Mouse (Mus musculus) hindbrain, embryonic 15.5 days (tissue): Measurements from ENCODE around the gene Zfp575. TPM values are rescaled to one million over a fixed set of nuclear protein-coding genes. Genes with fewer than 3 reads are reported as not detected.

Experiments
- ATAC-seq: fragments of 200-750 bp; cut with Nextera tagmentation; 2 replicates; pipeline ENCODE4 v1.8.0; 2017; ENCODE audit warnings: low read depth, moderate number of reproducible peaks, moderate TSS enrichment; ENCODE audit not compliant: low FRiP score
- H3K27ac ChIP-seq: fragments of 300-500 bp; sonication (generic); replicated peaks from 2 replicates; pipeline ENCODE4 v1.5.1; 2015; ENCODE audit warnings: mild to moderate bottlenecking, inconsistent platforms
- H3K27me3 ChIP-seq: fragments of 300-500 bp; sonication (generic); 2 replicates; pipeline ENCODE4 v1.6.1; 2015; ENCODE audit warnings: control low read depth, inconsistent platforms
- H3K36me3 ChIP-seq: fragments of 300-500 bp; sonication (generic); 2 replicates; pipeline ENCODE4 v1.6.1; 2015; ENCODE audit warnings: control low read depth, inconsistent platforms
- H3K4me1 ChIP-seq: fragments of 300-500 bp; sonication (generic); replicated peaks from 2 replicates; pipeline ENCODE4 v1.6.1; 2015; ENCODE audit warnings: control low read depth, inconsistent platforms
- H3K4me2 ChIP-seq: fragments of 300-500 bp; sonication (generic); 2 replicates; pipeline ENCODE4 v1.6.1; 2015; ENCODE audit warnings: moderate library complexity, mild to moderate bottlenecking, inconsistent platforms
- H3K4me3 ChIP-seq: fragments of 300-500 bp; sonication (generic); 2 replicates; pipeline ENCODE4 v1.5.1; 2015; ENCODE audit warnings: mild to moderate bottlenecking, inconsistent platforms
- H3K9ac ChIP-seq: fragments of 300-500 bp; sonication (generic); 2 replicates; pipeline ENCODE4 v1.6.1; 2015; ENCODE audit warnings: inconsistent platforms
- H3K9me3 ChIP-seq: fragments of 300-500 bp; sonication (generic); 2 replicates; pipeline ENCODE4 v1.6.1; 2016; ENCODE audit warnings: control low read depth, inconsistent platforms
- WGBS: fragments of 180-500 bp; shearing (Covaris S2); methylation state at CpG from one replicate; pipeline ENCODE4 v1.1.7; 2015; 5-methylcytosine and 5-hydroxymethylcytosine counted together
- polyA plus RNA-seq: library from polyadenylated mRNA; unstranded; fragments of >200 nt; fragmentation: Nextera tagmentation; extraction: Ambion mirVana; gene quantifications from 2 replicates; pipeline ENCODE4 v1.2.1, GENCODE M21; 2015

Gene Zfp575
- polyA plus RNA-seq, 1 experiment from 2014 or later: 19.7 TPM

DNA sequence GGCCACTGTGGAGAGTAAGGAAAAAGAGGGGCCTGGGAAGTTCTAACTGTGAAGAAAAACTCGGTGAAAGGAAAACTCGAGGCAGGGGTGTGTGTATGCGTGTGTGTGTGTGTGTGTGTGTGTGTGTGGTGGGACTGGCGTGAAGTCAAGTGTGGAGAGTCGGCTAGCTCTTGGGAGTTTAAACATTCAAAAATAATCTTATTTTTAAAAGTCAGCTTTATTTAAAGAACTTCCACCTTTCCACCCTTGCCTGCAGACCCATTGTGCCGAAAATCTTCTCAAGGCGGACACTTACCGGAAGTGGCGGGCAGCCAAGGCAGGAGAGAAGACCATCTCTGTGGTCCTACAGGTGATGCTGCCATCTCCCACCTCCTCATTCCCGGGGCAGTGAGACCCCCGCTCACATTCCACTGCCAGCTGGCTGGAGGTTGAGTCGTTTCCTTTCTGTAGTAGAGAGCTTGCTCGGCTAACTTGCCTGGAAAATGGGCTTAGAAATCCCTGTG is 39.9 kb downstream of the Zfp575 start:
- Histone ChIP-seq H3K27ac (no peak overlapping the region), H3K9me3 (no peaks in the 10 kb centered on the region), H3K27me3 (no peaks in the 10 kb centered on the region), H3K4me1 (peaks cover 17% of the 10 kb centered on the region), H3K4me3 (peak overlapping the region; percentile 75), H3K36me3 (peaks cover 8% of the 10 kb centered on the region), H3K4me2 (peak overlapping the region; percentile 64), H3K9ac (peak overlapping the region; percentile 88)
- WGBS: 27% methylated on average over 13 of the region's 13 CpGs
- ATAC-seq: no peak

GRCm38 (mm10) chr7:24546634-24547389 is 40.6 kb downstream of the Zfp575 start:
- Histone ChIP-seq H3K9me3 (no peaks in the 10 kb centered on the region), H3K4me1 (peaks cover 17% of the 10 kb centered on the region), H3K36me3 (0 out of 2 replicates have a peak, but pooled peaks cover 3% of the 10 kb centered on the region), H3K4me2 (peak overlapping the region; percentile 64), H3K27ac (peak overlapping the region; percentile 72), H3K9ac (peak overlapping the region; percentile 88), H3K27me3 (no peaks in the 10 kb centered on the region), H3K4me3 (peak overlapping the region; percentile 75)
- under 1% methylated on average over 57 of the region's 57 CpGs for WGBS
- ATAC-seq: peak; percentile 97

- H3K27ac ChIP-seq: peak within 1 kb of the TSS; percentile 72
- no peaks in the 10 kb centered on the region for H3K27me3 ChIP-seq
- WGBS: 40% methylated on average over 13 of the region's 13 CpGs
- peaks cover 17% of the 10 kb centered on the region for H3K4me1 ChIP-seq
- peak within 1 kb of the TSS; percentile 75 for H3K4me3 ChIP-seq
- H3K9me3 ChIP-seq: no peaks in the 10 kb centered on the region
- H3K9ac ChIP-seq: peak within 1 kb of the TSS; percentile 88
- peak; percentile 1; the same call in 1 of the 2 replicates for ATAC-seq
- peak within 1 kb of the TSS; percentile 64 for H3K4me2 ChIP-seq
- 0 out of 2 replicates have a peak, but pooled peaks cover 3% of the 10 kb centered on the region for H3K36me3 ChIP-seq
Observed at GRCm38 (mm10) chr7:24546068-24546614, 41.3 kb downstream of the Zfp575 start, which contains the start of the genes Pinlyp and Xrcc1. TSS of gene Pinlyp (minus strand) at chr7:24546118. TSS of gene Xrcc1 (plus strand) at chr7:24546289.

DNA sequence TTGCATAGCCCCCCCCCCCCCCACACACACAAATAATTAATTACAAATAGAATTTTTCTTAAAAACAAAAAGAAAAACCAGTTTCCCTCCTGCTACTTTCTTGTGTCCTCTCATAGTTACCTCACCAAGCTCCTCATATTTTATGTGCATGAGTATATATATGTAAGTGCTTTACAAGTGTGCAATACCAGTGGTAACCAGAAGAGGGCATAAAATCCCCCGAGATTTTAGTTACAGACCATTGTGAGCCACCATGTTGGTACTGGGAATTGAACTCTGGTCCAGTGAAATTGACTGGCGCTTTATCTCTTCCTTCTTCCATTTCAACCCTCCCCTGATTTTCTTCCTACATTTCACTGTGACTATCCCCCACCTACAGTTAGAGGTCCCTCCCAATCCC is 42.9 kb downstream of the Zfp575 start:
- H3K9me3 ChIP-seq: no peaks in the 10 kb centered on the region
- no peaks in the 10 kb centered on the region for H3K27me3 ChIP-seq
- no peak overlapping the region for H3K4me2 ChIP-seq
- H3K27ac ChIP-seq: no peak overlapping the region
- peaks cover 17% of the 10 kb centered on the region for H3K4me1 ChIP-seq
- H3K36me3 ChIP-seq: 0 out of 2 replicates have a peak, but pooled peaks cover 3% of the 10 kb centered on the region
- 89% methylated on average over 2 of the region's 2 CpGs for WGBS
- no peak for ATAC-seq
- no peak overlapping the region for H3K4me3 ChIP-seq
- no peak overlapping the region for H3K9ac ChIP-seq

GRCm38 (mm10) chr7:24539686-24540085 is 47.8 kb downstream of the Zfp575 start:
- no peak overlapping the region for H3K27ac ChIP-seq
- H3K9ac ChIP-seq: no peak overlapping the region
- no peak overlapping the region for H3K4me3 ChIP-seq
- no peaks in the 10 kb centered on the region for H3K9me3 ChIP-seq
- ATAC-seq: no peak
- H3K4me1 ChIP-seq: peaks cover 4% of the 10 kb centered on the region
- H3K36me3 ChIP-seq: peaks cover 12% of the 10 kb centered on the region; the same call in 1 of the 2 replicates
- WGBS: 94% methylated on average over 4 of the region's 4 CpGs
- no peak overlapping the region for H3K4me2 ChIP-seq
- no peaks in the 10 kb centered on the region for H3K27me3 ChIP-seq

GRCm38 (mm10) chr7:24538701-24539100 is 48.7 kb downstream of the Zfp575 start:
- Histone ChIP-seq H3K36me3 (peaks cover 20% of the 10 kb centered on the region), H3K4me3 (no peak overlapping the region), H3K27ac (no peak overlapping the region), H3K27me3 (no peaks in the 10 kb centered on the region), H3K9me3 (no peaks in the 10 kb centered on the region), H3K4me1 (peaks cover 14% of the 10 kb centered on the region), H3K4me2 (no peak overlapping the region), H3K9ac (no peak overlapping the region)
- ATAC-seq: no peak
- 77% methylated on average over 5 of the region's 5 CpGs for WGBS

GRCm38 (mm10) chr7:24538154-24538553 is 49.3 kb downstream of the Zfp575 start:
- WGBS: 32% methylated on average over 5 of the region's 5 CpGs
- Histone ChIP-seq H3K36me3 (peaks cover 25% of the 10 kb centered on the region), H3K9me3 (no peaks in the 10 kb centered on the region), H3K27me3 (no peaks in the 10 kb centered on the region), H3K27ac (no peak overlapping the region), H3K4me2 (no peak overlapping the region), H3K4me3 (no peak overlapping the region), H3K9ac (no peak overlapping the region), H3K4me1 (peaks cover 19% of the 10 kb centered on the region)
- no peak for ATAC-seq

DNA sequence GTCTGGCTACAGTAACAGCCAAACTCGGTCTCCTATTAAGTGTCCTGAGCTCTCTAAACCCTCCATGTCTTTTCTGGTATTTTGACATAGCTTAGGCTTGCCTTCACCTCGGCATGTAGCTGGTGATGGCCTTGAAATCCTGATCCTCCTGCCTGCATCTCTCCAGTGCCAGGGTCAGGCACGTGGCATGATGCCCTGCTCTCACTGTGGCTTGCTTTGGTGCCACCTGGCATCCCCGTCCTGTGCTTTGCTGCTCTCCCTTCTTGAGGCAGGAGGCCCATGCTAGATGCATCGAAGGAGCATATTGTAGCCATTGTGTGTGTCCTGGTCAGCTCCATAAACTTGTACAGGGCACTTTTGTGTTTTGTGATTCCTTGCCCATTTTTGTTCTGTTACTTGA is 49.9 kb downstream of the Zfp575 start:
- Histone ChIP-seq H3K4me2 (no peak overlapping the region), H3K36me3 (peaks cover 25% of the 10 kb centered on the region), H3K9me3 (no peaks in the 10 kb centered on the region), H3K27ac (no peak overlapping the region), H3K4me3 (no peak overlapping the region), H3K9ac (no peak overlapping the region), H3K4me1 (peaks cover 23% of the 10 kb centered on the region), H3K27me3 (no peaks in the 10 kb centered on the region)
- WGBS: 79% methylated on average over 5 of the region's 5 CpGs
- ATAC-seq: no peak

DNA sequence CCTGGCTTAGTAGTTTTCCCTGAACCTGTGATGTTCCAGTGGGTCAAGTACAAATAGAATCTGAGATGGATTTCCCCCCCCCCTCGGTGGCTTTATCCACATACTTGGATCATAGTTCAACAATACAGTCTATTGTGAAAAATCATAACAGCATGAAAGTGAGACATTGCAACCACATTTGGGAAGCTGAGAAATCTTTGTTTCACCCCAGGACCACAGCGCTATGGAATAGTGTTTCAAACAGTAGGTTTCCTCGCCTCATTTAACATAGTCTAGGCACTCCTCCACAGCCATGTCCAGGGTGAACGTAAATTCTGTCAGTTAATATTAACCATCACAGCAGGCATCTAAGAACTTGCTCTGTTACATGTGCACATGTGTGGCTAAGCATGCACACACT is 50.4 kb downstream of the Zfp575 start:
- Histone ChIP-seq H3K9ac (no peak overlapping the region), H3K27ac (no peak overlapping the region), H3K4me1 (peaks cover 28% of the 10 kb centered on the region), H3K4me3 (no peak overlapping the region), H3K4me2 (no peak overlapping the region), H3K36me3 (peaks cover 25% of the 10 kb centered on the region), H3K9me3 (no peaks in the 10 kb centered on the region), H3K27me3 (no peaks in the 10 kb centered on the region)
- WGBS: 59% methylated on average over 4 of the region's 4 CpGs
- no peak for ATAC-seq

- H3K9me3 ChIP-seq: no peaks in the 10 kb centered on the region
- peaks cover 25% of the 10 kb centered on the region for H3K36me3 ChIP-seq
- H3K4me1 ChIP-seq: peaks cover 43% of the 10 kb centered on the region
- no peak for ATAC-seq
- H3K9ac ChIP-seq: no peak overlapping the region
- no peak overlapping the region for H3K27ac ChIP-seq
- 34% methylated on average over 19 of the region's 19 CpGs for WGBS
- peak overlapping the region; percentile 29; the same call in 1 of the 2 replicates for H3K4me2 ChIP-seq
- no peak overlapping the region for H3K4me3 ChIP-seq
- no peaks in the 10 kb centered on the region for H3K27me3 ChIP-seq
Observed at GRCm38 (mm10) chr7:24534301-24534700, 53.1 kb downstream of the Zfp575 start.
